Comparison of ENCODE assay signal across 8 mouse cellular contexts in the genomic region with DNA sequence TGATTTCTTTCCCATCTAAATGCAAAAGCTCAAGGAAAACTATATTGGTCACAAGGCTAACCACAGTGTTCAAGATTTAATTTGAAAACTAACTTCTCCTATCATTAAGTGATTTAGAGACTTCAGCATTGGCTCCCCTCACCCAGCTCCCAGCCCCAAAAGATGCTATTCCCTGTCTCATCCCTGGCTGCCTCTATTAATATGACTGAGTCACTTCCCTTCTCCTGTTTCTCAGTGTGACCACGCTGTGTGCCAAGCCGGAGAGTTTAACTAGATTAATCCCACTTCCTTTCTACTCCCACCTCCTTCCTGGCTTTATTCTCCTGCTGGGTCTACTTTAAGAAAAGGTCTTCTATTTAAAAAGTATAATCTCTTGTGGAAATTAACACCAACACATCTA.
DNase-seq lines count a peak whose midpoint lies in the region; ATAC-seq lines count a peak whose summit lies in the region.
"Had no signal": no experiment of that assay in that cellular context is flagged by ENCODE, and none has a peak within 500 bp of the region (broad histone marks: within the 10 kb centered on the region; RNA-seq: fewer than 3 reads in every experiment).

No protein-coding gene starts in this region.

- H3K27ac ChIP-seq in kidney, embryonic 16.5 days (ENCODE audit: low read length): no peak overlapping the region
- no peak overlapping the region for H3K27ac ChIP-seq in kidney, embryonic 14.5 days (ENCODE audit: low read depth, low read length)
- H3K27ac ChIP-seq in heart, embryonic 13.5 days (replicated peaks): peak overlapping the region; percentile 28; the same call in 1 of the 2 replicates
- peak overlapping the region; percentile 43 for H3K27ac ChIP-seq in lung, embryonic 16.5 days (ENCODE audit: low read length)
- no peak overlapping the region for H3K27ac ChIP-seq in liver, embryonic 11.5 days (ENCODE audit: low read depth, low read length)
- no peak overlapping the region for H3K27ac ChIP-seq in hindbrain, embryonic 14.5 days
- H3K27ac ChIP-seq: macrophage had no signal

- peak; percentile 27; the same call in 1 of the 2 replicates for ATAC-seq in kidney, embryonic 16.5 days (ENCODE audit: low FRiP score, low TSS enrichment)
- ATAC-seq in kidney, embryonic 14.5 days (ENCODE audit: low FRiP score, low TSS enrichment): no peak
- no peak for ATAC-seq in heart, embryonic 13.5 days (ENCODE audit: extremely low read depth, insufficient number of reproducible peaks, low FRiP score, low TSS enrichment)
- ATAC-seq in lung, embryonic 16.5 days (ENCODE audit: low read depth): peak; percentile 57; the same call in 1 of the 2 replicates
- no peak for ATAC-seq in liver, embryonic 11.5 days (replicated peaks; ENCODE audit: low FRiP score)
- no peak for ATAC-seq in hindbrain, embryonic 14.5 days (ENCODE audit: low FRiP score)

- no peak overlapping the region for H3K4me3 ChIP-seq in kidney, embryonic 16.5 days (ENCODE audit: low read length)
- no peak overlapping the region for H3K4me3 ChIP-seq in kidney, embryonic 14.5 days (ENCODE audit: low read length)
- no peak overlapping the region for H3K4me3 ChIP-seq in heart, embryonic 13.5 days
- no peak overlapping the region for H3K4me3 ChIP-seq in lung, embryonic 16.5 days (ENCODE audit: low read length)
- H3K4me3 ChIP-seq in liver, embryonic 11.5 days (ENCODE audit: low read depth, low read length): no peak overlapping the region
- no peak overlapping the region for H3K4me3 ChIP-seq in hindbrain, embryonic 14.5 days (replicated peaks; ENCODE audit: low read length)

- H3K4me2 ChIP-seq in kidney, embryonic 16.5 days (replicated peaks; ENCODE audit: low read depth, low read length): no peak overlapping the region
- H3K4me2 ChIP-seq in kidney, embryonic 14.5 days (replicated peaks; ENCODE audit: low read depth, low read length): no peak overlapping the region
- H3K4me2 ChIP-seq in heart, embryonic 13.5 days: no peak overlapping the region
- no peak overlapping the region for H3K4me2 ChIP-seq in lung, embryonic 16.5 days (ENCODE audit: low read depth, low read length)
- H3K4me2 ChIP-seq in liver, embryonic 11.5 days: no peak overlapping the region
- no peak overlapping the region for H3K4me2 ChIP-seq in hindbrain, embryonic 14.5 days (replicated peaks)

- 38% methylated on average over 2 of the region's 2 CpGs for WGBS in kidney, embryonic 16.5 days
- WGBS in kidney, embryonic 14.5 days: 30% methylated on average over 2 of the region's 2 CpGs
- WGBS in heart, embryonic 13.5 days: 38% methylated on average over 2 of the region's 2 CpGs
- 51% methylated on average over 2 of the region's 2 CpGs for WGBS in lung, embryonic 16.5 days
- 31% methylated on average over 2 of the region's 2 CpGs for WGBS in liver, embryonic 11.5 days
- WGBS in hindbrain, embryonic 14.5 days: 82% methylated on average over 2 of the region's 2 CpGs

- DNase-seq in brain, adult 2 months (ENCODE audit: low read depth, low spot score): peak; percentile 58
- DNase-seq in liver, embryonic 11.5 days (ENCODE audit: low spot score): no peak
- DNase-seq in hindbrain, embryonic 14.5 days (ENCODE audit: low spot score): no peak

- H3K9ac ChIP-seq in kidney, embryonic 16.5 days (replicated peaks; ENCODE audit: low read length): no peak overlapping the region
- no peak overlapping the region for H3K9ac ChIP-seq in kidney, embryonic 14.5 days (ENCODE audit: low read depth, low read length)
- H3K9ac ChIP-seq in heart, embryonic 13.5 days: no peak overlapping the region
- no peak overlapping the region for H3K9ac ChIP-seq in lung, embryonic 16.5 days (ENCODE audit: low read length)
- H3K9ac ChIP-seq in liver, embryonic 11.5 days (ENCODE audit: low read depth, low read length): no peak overlapping the region
- no peak overlapping the region for H3K9ac ChIP-seq in hindbrain, embryonic 14.5 days

- H3K9me3 ChIP-seq in kidney, embryonic 16.5 days (ENCODE audit: low read length): no peaks in the 10 kb centered on the region
- H3K9me3 ChIP-seq in kidney, embryonic 14.5 days (ENCODE audit: control insufficient read depth, low read length): no peaks in the 10 kb centered on the region
- no peaks in the 10 kb centered on the region for H3K9me3 ChIP-seq in heart, embryonic 13.5 days
- H3K9me3 ChIP-seq in lung, embryonic 16.5 days (ENCODE audit: control insufficient read depth, low read length): no peaks in the 10 kb centered on the region
- no peaks in the 10 kb centered on the region for H3K9me3 ChIP-seq in liver, embryonic 11.5 days (ENCODE audit: control insufficient read depth, low read length)
- H3K9me3 ChIP-seq in hindbrain, embryonic 14.5 days (ENCODE audit: control insufficient read depth, low read length): no peaks in the 10 kb centered on the region

- no peaks in the 10 kb centered on the region for H3K27me3 ChIP-seq in kidney, embryonic 16.5 days (ENCODE audit: insufficient read depth, low read length)
- no peaks in the 10 kb centered on the region for H3K27me3 ChIP-seq in kidney, embryonic 14.5 days (ENCODE audit: control insufficient read depth, insufficient read depth, low read length)
- no peaks in the 10 kb centered on the region for H3K27me3 ChIP-seq in heart, embryonic 13.5 days (replicated peaks)
- H3K27me3 ChIP-seq in lung, embryonic 16.5 days (ENCODE audit: control insufficient read depth, insufficient read depth, low read depth, low read length): no peaks in the 10 kb centered on the region
- no peaks in the 10 kb centered on the region for H3K27me3 ChIP-seq in liver, embryonic 11.5 days (replicated peaks; ENCODE audit: control insufficient read depth, insufficient read depth, low read length)
- no peaks in the 10 kb centered on the region for H3K27me3 ChIP-seq in hindbrain, embryonic 14.5 days (ENCODE audit: control insufficient read depth, insufficient read depth, low read length)

- peaks cover 4% of the 10 kb centered on the region for H3K36me3 ChIP-seq in kidney, embryonic 16.5 days (ENCODE audit: insufficient read depth, low read length)
- peaks cover 9% of the 10 kb centered on the region; the same call in 1 of the 2 replicates for H3K36me3 ChIP-seq in kidney, embryonic 14.5 days (ENCODE audit: control insufficient read depth, insufficient read depth, low read length)
- peaks cover 18% of the 10 kb centered on the region for H3K36me3 ChIP-seq in heart, embryonic 13.5 days
- peaks cover 9% of the 10 kb centered on the region for H3K36me3 ChIP-seq in lung, embryonic 16.5 days (ENCODE audit: control insufficient read depth, insufficient read depth, low read length)
- no peaks in the 10 kb centered on the region for H3K36me3 ChIP-seq in liver, embryonic 11.5 days (ENCODE audit: control insufficient read depth, insufficient read depth, low read length)
- no peaks in the 10 kb centered on the region for H3K36me3 ChIP-seq in hindbrain, embryonic 14.5 days (replicated peaks; ENCODE audit: control insufficient read depth, insufficient read depth)

- 0 out of 2 replicates have a peak, but pooled peaks cover 3% of the 10 kb centered on the region for H3K4me1 ChIP-seq in kidney, embryonic 16.5 days (ENCODE audit: insufficient read depth, low read length)
- no peaks in the 10 kb centered on the region for H3K4me1 ChIP-seq in kidney, embryonic 14.5 days (ENCODE audit: control insufficient read depth, insufficient read depth, low read length)
- H3K4me1 ChIP-seq in heart, embryonic 13.5 days: peaks cover 23% of the 10 kb centered on the region
- H3K4me1 ChIP-seq in lung, embryonic 16.5 days (replicated peaks; ENCODE audit: control insufficient read depth, insufficient read depth, low read length): peaks cover 8% of the 10 kb centered on the region; the same call in 1 of the 2 replicates
- no peaks in the 10 kb centered on the region for H3K4me1 ChIP-seq in liver, embryonic 11.5 days (replicated peaks; ENCODE audit: control insufficient read depth, insufficient read depth, low read length)
- H3K4me1 ChIP-seq in hindbrain, embryonic 14.5 days (replicated peaks; ENCODE audit: control insufficient read depth, insufficient read depth, low read length): no peaks in the 10 kb centered on the region

Comparison
In these comparisons a context has a peak if more than half of its experiments do, and no peak if none do; other contexts are left out.
1. ATAC-seq: peak in kidney, embryonic 16.5 days (single experiment) and lung, embryonic 16.5 days (single experiment); none in kidney, embryonic 14.5 days (single experiment), heart, embryonic 13.5 days (single experiment), liver, embryonic 11.5 days (single experiment) and hindbrain, embryonic 14.5 days (single experiment).
2. H3K27ac ChIP-seq: peak in heart, embryonic 13.5 days (single experiment) and lung, embryonic 16.5 days (single experiment); none in kidney, embryonic 16.5 days (single experiment), kidney, embryonic 14.5 days (single experiment), liver, embryonic 11.5 days (single experiment) and hindbrain, embryonic 14.5 days (single experiment).